Mouse (Mus musculus): ENCODE results near the gene Clcnkb. TPM values are rescaled to one million over a fixed set of nuclear protein-coding genes. Genes with fewer than 3 reads are reported as not detected.

Clcnkb gene
- polyA plus RNA-seq, 1 experiment from 2014 or later: 161 TPM

DNA sequence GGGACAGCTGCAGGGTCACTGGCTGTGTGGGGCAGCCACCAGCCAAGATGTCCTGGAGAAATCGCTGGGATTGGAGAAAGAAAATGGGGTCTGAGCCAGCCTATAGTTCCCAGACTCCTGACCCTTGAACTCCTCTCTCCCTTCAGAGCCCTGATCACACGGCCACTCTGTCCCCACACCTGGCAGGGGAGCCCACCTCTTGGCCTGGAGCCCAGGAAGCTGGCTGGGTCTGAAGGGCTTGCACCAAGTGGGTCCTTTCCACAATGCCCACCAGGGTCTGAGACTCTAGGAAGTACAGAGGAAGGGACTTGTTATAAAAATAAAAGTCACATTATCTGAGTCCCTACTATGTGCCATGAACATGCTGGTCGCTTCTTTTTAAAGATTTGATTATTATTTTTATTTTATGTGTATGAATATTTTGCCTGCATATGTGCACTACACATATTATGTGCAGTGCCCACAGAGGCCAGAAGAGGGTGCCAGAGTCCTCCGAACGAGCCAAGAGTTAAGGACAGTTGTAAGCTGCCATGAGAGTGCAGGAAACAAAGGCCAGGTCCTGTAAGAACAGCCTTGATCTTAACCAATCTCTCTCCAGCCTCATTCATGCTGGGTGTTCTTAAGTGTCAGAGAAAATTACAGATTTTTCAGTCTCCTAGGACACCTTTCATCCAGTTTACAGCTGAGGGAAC is 28.6 kb downstream of the Clcnkb start:
- Histone ChIP-seq H3K36me3 (ENCODE audit: insufficient read depth, low read length) (no peaks in the 10 kb centered on the region), H3K27ac (no peak overlapping the region), H3K9me3 (replicated peaks; ENCODE audit: low read length) (no peaks in the 10 kb centered on the region), H3K4me3 (replicated peaks; ENCODE audit: low read depth, low read length) (no peak overlapping the region), H3K9ac (ENCODE audit: low read depth, low read length) (no peak overlapping the region), H3K4me1 (replicated peaks; ENCODE audit: insufficient read depth, low read length) (peaks cover 5% of the 10 kb centered on the region; the same call in 1 of the 2 replicates), H3K4me2 (ENCODE audit: low read length) (no peak overlapping the region), H3K27me3 (ENCODE audit: insufficient read depth, low read length) (0 out of 2 replicates have a peak, but pooled peaks cover 6% of the 10 kb centered on the region)
- ATAC-seq (replicated peaks; ENCODE audit: low FRiP score, low read depth): no peak
- WGBS: 19% methylated on average over 5 of the region's 5 CpGs
- DNase-seq (ENCODE audit: low spot score): peak; percentile 78
- TF ChIP-seq CTCF (IDR thresholded peaks at IDR 0.05; ENCODE audit: low read depth): peak; percentile 96

DNA sequence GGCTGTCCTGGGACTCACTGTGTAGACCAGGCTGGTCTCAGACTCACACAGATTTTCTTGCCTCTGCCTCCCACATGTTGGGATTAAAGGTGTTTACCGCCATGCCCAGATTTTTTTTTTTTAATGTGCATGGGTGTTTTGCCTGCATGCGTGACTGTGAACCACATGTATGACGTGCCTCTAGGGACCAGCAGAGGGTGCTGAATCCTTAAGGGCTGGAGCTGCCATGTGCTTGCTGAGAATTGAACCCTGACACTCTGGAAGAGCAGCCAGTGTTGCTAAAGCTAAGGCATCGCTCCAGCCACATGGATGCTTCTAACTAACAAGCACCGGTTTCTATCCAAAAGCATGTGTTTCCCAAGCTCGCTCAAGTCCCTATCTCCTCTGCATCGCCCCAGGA is 29.7 kb downstream of the Clcnkb start:
- Histone ChIP-seq H3K36me3 (ENCODE audit: insufficient read depth, low read length) (no peaks in the 10 kb centered on the region), H3K4me3 (replicated peaks; ENCODE audit: low read depth, low read length) (no peak overlapping the region), H3K9ac (ENCODE audit: low read depth, low read length) (no peak overlapping the region), H3K9me3 (replicated peaks; ENCODE audit: low read length) (no peaks in the 10 kb centered on the region), H3K4me2 (ENCODE audit: low read length) (no peak overlapping the region), H3K4me1 (replicated peaks; ENCODE audit: insufficient read depth, low read length) (peaks cover 9% of the 10 kb centered on the region; the same call in 1 of the 2 replicates), H3K27me3 (ENCODE audit: insufficient read depth, low read length) (peaks cover 10% of the 10 kb centered on the region; the same call in 1 of the 2 replicates), H3K27ac (no peak overlapping the region)
- TF ChIP-seq CTCF (IDR thresholded peaks at IDR 0.05; ENCODE audit: low read depth): peak; percentile 21; the same call in 1 of the 2 replicates
- no peak for ATAC-seq (replicated peaks; ENCODE audit: low FRiP score, low read depth)
- WGBS: 75% methylated on average over 7 of the region's 7 CpGs
- no peak for DNase-seq (ENCODE audit: low spot score)

DNA sequence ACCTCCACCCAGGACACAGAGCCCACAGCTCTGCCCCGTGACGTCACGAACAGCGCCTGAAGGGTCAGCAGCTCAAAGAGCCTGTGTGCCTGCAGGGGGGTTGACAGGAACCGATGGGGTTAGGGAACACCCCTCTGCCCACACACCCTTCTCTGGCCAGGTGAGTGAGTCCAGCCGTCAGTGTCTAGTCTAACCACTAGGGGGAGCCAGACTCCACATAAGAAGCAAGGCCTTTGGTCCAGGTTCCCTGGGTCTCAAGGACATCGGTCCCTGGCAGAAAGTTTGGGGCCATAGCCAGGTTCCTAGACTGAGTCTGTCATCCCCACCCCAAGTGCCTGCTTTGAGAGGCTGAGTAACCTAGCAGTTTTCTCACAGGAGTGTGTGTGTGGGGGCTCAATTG is 30.5 kb downstream of the Clcnkb start:
- H3K36me3 ChIP-seq (ENCODE audit: insufficient read depth, low read length): no peaks in the 10 kb centered on the region
- H3K27ac ChIP-seq: no peak overlapping the region
- no peak overlapping the region for H3K9ac ChIP-seq (ENCODE audit: low read depth, low read length)
- H3K4me2 ChIP-seq (ENCODE audit: low read length): no peak overlapping the region
- H3K4me3 ChIP-seq (replicated peaks; ENCODE audit: low read depth, low read length): no peak overlapping the region
- DNase-seq (ENCODE audit: low spot score): peak; percentile 80
- no peaks in the 10 kb centered on the region for H3K9me3 ChIP-seq (replicated peaks; ENCODE audit: low read length)
- 1% methylated on average over 7 of the region's 7 CpGs for WGBS
- ATAC-seq (replicated peaks; ENCODE audit: low FRiP score, low read depth): peak; percentile 14; the same call in 1 of the 2 replicates
- peaks cover 9% of the 10 kb centered on the region; the same call in 1 of the 2 replicates for H3K4me1 ChIP-seq (replicated peaks; ENCODE audit: insufficient read depth, low read length)
- peak; percentile 94 for TF ChIP-seq CTCF (IDR thresholded peaks at IDR 0.05; ENCODE audit: low read depth)
- H3K27me3 ChIP-seq (ENCODE audit: insufficient read depth, low read length): peaks cover 10% of the 10 kb centered on the region; the same call in 1 of the 2 replicates

DNA sequence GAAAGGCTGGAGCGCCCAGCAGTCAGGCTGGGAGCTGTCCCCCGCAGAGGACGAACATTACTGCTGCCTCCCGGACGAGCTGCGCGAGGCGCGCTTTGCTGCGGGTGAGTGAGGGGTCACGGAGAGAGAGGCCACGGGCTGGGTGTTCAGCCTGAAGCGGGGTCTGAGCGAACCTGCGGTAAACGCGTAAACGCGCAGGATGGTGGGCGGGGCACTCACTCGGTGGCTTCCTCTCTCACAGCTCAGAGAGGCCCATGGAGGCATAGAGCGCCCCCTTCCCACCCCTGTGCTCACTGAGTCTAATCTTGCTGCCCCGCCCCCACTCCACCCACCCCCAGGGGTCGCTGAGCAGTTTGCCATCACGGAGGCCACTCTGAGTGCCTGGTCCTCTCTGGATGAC is 33.4 kb downstream of the Clcnkb start:
- Histone ChIP-seq H3K9ac (ENCODE audit: low read depth, low read length) (peak overlapping the region; percentile 51; the same call in 1 of the 2 replicates), H3K4me1 (replicated peaks; ENCODE audit: insufficient read depth, low read length) (peaks cover 9% of the 10 kb centered on the region; the same call in 1 of the 2 replicates), H3K4me3 (replicated peaks; ENCODE audit: low read depth, low read length) (peak overlapping the region; percentile 28), H3K9me3 (replicated peaks; ENCODE audit: low read length) (no peaks in the 10 kb centered on the region), H3K36me3 (ENCODE audit: insufficient read depth, low read length) (no peaks in the 10 kb centered on the region), H3K4me2 (ENCODE audit: low read length) (peak overlapping the region; percentile 67), H3K27me3 (ENCODE audit: insufficient read depth, low read length) (peaks cover 10% of the 10 kb centered on the region; the same call in 1 of the 2 replicates), H3K27ac (no peak overlapping the region)
- ATAC-seq (replicated peaks; ENCODE audit: low FRiP score, low read depth) (no peak), DNase-seq (ENCODE audit: low spot score) (peak; percentile 50)
- WGBS: 0% methylated on average over 23 of the region's 25 CpGs
- TF ChIP-seq CTCF (IDR thresholded peaks at IDR 0.05; ENCODE audit: low read depth): peak; percentile 36; the same call in 1 of the 2 replicates

DNA sequence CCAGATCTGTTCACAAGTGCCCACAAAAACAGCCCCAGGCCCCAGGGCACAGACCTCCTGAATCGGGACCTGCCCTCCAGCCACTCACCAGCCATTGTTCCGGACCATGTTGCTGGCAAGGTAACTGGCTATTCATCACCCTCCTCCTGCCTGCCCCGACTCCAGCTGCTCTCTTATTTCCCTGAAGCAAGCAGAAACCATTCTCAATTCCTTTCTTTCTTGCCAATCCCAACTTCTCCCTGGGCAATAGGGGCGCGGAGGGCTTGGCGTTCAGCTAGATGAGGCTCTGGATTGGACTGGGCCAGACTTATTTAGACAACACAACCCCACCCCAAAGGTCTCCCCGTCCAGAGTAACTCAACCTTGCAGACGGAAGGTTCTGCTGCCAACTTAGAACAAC is 36.1 kb downstream of the Clcnkb start:
- no peak overlapping the region for H3K4me3 ChIP-seq (replicated peaks; ENCODE audit: low read depth, low read length)
- WGBS: 61% methylated on average over 8 of the region's 8 CpGs
- H3K9ac ChIP-seq (ENCODE audit: low read depth, low read length): no peak overlapping the region
- DNase-seq (ENCODE audit: low spot score): no peak
- no peak for ATAC-seq (replicated peaks; ENCODE audit: low FRiP score, low read depth)
- H3K27ac ChIP-seq: no peak overlapping the region
- TF ChIP-seq CTCF (IDR thresholded peaks at IDR 0.05; ENCODE audit: low read depth): no peak
- H3K27me3 ChIP-seq (ENCODE audit: insufficient read depth, low read length): peaks cover 9% of the 10 kb centered on the region; the same call in 1 of the 2 replicates
- H3K9me3 ChIP-seq (replicated peaks; ENCODE audit: low read length): no peaks in the 10 kb centered on the region
- no peaks in the 10 kb centered on the region for H3K36me3 ChIP-seq (ENCODE audit: insufficient read depth, low read length)
- no peak overlapping the region for H3K4me2 ChIP-seq (ENCODE audit: low read length)
- peaks cover 9% of the 10 kb centered on the region; the same call in 1 of the 2 replicates for H3K4me1 ChIP-seq (replicated peaks; ENCODE audit: insufficient read depth, low read length)

DNA sequence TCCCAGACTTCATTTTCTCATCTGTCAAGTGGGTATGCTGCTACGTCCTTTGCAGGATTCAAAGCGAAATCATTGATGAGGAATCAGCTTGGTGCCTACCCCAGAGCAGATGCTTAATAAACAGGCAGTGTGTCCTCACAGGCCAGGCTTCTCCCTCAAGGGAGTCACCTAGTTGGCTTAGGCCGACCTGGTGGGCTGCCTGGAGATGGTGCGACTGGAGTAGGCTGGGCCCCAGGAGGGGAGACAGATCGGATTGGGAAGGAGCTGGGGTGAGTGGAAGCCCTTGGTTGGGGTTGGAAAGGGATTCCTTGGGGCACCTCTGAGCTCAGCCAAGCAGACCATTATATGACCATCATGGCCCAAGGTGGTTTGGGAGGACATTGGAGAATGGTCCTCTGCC is 43.4 kb downstream of the Clcnkb start:
- Histone ChIP-seq H3K9ac (ENCODE audit: low read depth, low read length) (no peak overlapping the region), H3K27ac (no peak overlapping the region), H3K4me3 (replicated peaks; ENCODE audit: low read depth, low read length) (no peak overlapping the region), H3K36me3 (ENCODE audit: insufficient read depth, low read length) (no peaks in the 10 kb centered on the region), H3K9me3 (replicated peaks; ENCODE audit: low read length) (no peaks in the 10 kb centered on the region), H3K4me2 (ENCODE audit: low read length) (no peak overlapping the region), H3K4me1 (replicated peaks; ENCODE audit: insufficient read depth, low read length) (no peaks in the 10 kb centered on the region), H3K27me3 (ENCODE audit: insufficient read depth, low read length) (no peaks in the 10 kb centered on the region)
- DNase-seq (ENCODE audit: low spot score) (no peak), ATAC-seq (replicated peaks; ENCODE audit: low FRiP score, low read depth) (no peak)
- 94% methylated on average over 5 of the region's 5 CpGs for WGBS
- no peak for TF ChIP-seq CTCF (IDR thresholded peaks at IDR 0.05; ENCODE audit: low read depth)
